Mouse (Mus musculus): Measurements from ENCODE around the gene Skint8.
"Not testable (repeated sequence)": the region's sequence is repeated elsewhere in the genome, so short reads cannot be mapped to it uniquely, and the experiment has no call there.

The Skint8 gene

DNA sequence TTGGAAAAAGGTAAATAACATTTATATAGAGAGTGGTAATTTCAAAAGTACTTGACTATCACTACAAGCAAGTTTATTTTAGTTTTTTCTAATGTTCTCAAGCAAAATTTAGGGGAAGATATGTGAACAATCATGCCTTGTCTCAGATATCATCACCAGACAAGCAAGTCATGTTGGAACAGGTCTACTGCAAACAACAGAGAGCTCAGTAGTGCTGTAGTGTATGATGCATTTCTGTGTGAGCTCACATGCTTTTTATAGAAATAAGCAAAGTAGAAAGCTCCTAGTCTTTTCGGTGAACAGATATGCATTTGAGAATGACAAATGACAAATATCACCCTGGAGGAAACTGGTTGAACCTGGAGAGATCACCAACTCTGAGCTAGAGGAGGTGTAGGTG is at the start of gene Skint8:
Gene Skint8 (plus strand): TSS at position 301 of the 400 bp plus-strand sequence.
- no peak for DNase-seq (ENCODE audit: low read depth, low spot score)

DNA sequence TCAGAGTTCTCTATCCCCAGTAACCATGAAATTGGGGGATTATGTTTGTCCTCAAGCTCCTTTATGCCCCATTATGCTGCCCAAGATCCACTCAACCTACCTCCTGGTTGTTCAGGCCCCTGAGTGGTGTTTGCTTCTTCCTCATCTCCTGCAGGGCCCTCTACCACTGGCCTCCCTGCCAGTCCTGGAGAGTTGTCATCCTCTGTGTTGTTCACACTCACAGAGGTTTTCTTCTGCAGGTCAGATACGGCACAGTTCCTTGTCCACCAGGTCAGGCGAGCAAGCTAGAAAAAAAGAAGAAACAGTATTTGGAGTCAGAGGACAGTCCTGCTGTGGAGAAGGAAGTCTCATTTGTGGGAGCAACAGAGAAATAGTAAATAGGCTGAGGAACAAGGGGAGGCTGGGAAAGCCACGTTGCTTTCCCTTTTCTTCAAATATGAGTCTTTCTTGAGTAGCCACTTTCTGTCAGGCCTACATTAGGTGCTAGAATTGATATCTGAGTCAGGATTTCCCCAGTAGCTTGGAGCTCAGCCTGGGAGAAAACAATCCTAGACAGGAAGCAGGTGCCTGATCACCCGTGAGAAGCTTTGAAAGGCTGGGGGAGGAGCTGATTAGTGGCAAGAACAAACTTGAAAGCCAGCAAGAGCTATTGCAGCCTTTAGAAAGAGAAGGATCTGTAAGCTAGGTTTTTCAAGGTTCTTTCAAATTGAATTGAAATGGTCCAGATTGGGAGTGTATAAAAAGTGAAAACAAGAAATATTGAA is 38.9 kb upstream of the Skint8 start:
- no peak for DNase-seq (ENCODE audit: low read depth, low spot score)

DNA sequence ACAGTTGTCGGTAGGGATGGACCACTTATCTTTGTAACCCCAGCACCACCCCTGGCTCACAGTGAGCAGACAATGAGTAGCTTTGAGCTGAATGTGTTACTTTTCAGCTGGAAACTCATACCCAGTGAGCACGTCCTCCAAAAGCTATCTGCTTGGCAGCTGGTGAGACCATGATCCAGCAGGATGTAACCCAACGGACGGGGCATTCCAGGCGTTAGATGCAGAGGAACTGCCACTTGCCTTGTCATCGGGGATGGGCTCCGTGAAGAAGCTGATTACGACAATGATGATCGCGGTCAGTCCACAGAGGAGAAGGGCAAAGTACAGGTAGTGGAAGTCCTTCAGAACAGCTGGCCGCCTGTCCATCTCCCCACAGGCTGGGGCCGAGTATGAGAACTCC is 35.6 kb upstream of the Skint8 start:
- DNase-seq (ENCODE audit: low read depth, low spot score), result no peak

DNA sequence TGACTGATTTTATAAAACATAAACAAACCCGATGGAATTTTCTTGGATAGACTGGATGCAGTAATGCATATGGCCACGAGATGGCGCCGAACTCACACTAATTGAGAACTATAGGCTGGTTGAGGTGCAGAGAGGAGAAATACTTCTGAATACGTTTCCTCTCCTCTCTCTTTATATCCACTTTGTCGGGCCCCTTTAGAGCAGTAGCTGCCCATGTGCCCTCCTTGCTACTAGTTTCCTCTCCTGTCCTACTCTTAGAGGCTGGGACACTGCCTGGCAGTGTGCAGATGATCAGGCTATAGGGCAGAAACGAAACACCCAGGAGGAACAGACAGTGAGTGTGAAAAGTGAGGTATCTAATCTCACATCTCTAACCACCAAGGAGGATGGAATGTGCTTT is 33.2 kb upstream of the Skint8 start:
- peak; percentile 75 for DNase-seq (ENCODE audit: low read depth, low spot score)

DNA sequence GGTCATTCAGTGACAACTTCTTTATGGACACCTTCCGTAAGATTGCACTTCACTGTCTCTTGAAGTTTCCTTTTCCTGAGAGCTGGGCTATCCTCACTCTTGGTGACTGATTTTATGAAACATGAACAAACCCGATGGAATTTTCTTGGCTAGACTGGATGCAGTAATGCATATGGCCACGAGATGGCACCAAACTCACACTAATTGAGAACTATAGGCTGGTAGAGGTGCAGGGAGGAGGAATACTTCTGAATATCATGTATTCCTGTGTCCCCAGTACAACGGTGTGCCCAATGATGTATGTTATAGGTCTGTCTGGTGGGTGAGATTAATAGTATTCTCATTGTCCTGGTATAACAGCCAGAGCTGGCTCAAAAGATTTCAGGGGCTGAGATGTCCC is 32.6 kb upstream of the Skint8 start:
- DNase-seq (ENCODE audit: low read depth, low spot score), result peak; percentile 72

DNA sequence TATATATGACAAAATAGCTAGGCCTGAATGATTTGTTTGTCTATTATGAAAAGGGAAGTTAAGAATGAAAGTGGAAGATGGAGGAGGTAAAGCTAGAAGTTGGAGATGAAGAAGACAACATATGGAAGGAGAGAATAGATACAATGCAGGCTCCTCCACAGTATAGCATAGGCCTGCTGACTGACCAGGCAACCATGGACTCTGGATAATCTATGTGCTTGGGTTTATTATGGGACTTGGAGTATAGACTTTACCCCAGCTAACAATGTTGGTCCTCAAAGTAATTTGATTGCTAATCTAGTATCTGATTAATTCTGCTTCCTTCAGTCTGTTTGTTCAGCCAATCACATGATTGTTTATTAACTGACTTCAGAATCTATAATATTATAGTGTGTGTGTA is 27.1 kb upstream of the Skint8 start:
- no peak for DNase-seq (ENCODE audit: low read depth, low spot score)

DNA sequence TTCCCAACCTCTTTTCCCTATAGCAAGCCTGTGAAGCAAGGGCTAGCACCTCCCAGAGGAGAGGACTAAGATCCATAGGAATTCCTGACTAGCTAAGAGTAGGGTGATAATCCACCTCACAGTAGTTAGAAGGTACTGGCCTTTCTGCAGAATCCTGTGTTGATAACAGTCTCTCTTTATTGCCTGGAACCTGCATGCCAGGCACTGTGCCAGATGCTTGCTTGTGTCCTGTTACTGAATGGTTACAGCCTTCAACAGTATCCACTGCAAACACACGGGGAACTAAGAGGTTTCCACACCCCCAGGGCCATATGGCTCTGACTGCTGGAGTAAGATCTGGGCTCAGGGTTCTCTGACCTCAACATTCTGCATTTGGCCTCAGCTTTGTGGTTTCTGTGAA is 21.4 kb upstream of the Skint8 start:
- no peak for DNase-seq (ENCODE audit: low read depth, low spot score)

DNA sequence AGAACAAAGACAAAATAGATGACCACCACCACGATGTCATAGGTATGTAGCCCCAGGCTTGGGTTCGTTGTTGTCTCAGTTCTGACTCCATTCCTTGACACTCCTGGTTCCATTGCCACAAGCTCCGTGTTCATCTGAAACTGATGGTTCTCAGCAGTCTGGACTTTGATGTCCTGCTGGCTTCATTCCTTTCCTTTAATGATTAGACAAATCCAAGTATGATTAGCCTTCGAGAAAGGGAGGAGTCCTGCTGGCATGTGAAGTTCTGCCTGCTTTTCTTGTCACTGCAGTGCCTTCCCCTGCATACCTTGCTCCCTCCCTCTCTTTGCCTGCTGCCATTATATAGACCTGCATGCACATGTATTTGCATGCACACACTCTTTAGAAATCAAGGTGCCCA is 20.6 kb upstream of the Skint8 start:
- no peak for DNase-seq (ENCODE audit: low read depth, low spot score)

DNA sequence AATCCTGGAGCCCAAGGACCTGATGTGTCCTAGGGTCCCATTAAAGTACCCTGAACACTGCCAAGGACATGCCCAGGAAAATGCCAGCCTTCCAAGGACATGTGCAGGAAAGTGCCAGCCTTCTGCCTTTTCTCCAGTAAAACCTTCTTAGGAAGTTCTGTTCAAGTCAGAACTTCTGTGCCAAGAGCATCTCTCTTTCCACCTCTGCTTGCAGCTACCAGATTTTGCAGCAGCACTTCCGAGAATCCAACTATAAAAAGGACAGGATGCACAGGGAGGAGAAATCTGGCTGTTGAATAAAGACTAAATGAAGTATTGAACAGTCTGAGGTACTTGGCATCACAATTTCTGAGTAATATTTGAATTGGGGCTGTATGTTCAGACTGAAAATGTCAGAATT is 18.7 kb upstream of the Skint8 start:
- not testable (repeated sequence) for DNase-seq (ENCODE audit: low read depth, low spot score)

DNA sequence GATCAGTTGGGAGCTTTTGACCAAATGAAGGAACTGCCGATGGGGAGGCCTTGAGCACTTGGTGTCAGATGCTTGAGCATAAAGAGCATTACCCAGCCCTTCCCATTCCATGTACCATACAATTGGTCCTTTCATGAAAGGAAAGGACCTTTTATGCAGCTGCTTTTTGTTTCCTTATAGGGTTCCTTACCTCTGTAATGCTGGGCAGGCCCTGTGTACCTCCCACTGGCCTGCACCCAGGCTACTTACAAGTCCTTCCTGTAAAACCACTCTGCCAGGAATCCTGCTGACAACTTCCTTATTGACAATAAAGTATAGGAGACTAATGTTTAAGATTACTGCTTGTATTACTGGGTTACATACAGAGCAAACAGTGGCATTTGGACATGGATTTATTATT is 17.7 kb upstream of the Skint8 start:
- no peak for DNase-seq (ENCODE audit: low read depth, low spot score)

DNA sequence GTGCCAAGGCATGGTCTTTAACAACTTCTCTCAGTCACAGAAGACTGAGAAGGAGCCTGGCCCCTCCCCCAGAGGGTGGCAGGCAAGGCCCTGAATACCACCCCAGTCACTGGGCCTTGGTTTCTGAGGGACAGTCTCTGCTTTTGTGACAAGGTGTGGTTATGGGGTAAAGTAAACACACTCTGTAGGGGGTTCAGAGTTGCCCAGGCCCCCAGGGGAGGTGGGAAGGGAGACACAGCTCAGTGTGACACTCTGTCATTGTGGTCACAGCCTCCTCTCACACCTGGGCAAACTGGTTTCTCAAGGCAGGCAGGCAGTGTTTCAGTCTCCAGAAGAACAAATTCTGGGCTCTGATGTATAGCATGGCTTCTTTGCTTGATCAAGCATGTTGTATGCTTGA is 16.4 kb upstream of the Skint8 start, which contains the start of gene Slc5a9:
Gene Slc5a9 (minus strand): TSS at position 144 of the 400 bp plus-strand sequence.
- no peak for DNase-seq (ENCODE audit: low read depth, low spot score)

DNA sequence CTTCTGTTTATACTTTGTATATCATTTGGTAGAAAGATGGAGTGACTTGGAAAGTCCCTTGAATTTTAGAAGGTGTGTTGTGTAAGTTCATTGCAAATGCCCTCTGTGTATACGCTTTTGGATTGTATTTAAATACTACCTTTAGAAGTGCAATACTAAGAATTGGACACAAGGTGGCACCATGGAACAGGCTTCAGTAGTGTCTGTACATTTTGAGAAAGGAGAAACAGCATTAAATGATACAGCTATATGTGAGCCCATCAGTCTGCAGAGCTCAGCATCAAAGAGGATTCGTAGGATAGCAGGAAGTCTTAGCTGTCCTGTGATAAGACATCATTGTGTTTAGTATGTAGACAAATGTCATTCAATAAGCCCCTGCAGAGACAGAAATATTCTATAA is 11.3 kb upstream of the Skint8 start:
- DNase-seq (ENCODE audit: low read depth, low spot score), result peak; percentile 64

DNA sequence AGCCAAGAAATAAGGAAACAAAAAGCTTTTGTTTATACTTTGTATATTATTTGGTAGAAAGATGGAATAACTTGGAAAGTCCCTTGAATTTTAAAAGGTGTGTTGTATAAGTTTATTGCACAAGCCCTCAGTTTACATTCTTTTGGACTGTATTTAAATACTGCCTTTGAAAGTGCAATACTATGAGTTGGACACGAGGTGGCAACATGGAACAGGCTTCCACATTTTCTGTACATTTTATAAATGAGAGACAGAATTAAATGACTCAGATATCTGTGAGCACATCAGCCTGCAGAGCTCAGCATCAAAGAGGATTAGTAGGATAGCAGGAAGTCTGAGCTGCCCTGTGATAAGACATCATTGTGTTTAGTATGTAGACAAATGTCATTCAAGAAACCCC is 42.1 kb downstream of the Skint8 start:
- DNase-seq (ENCODE audit: low read depth, low spot score), result peak; percentile 6

DNA sequence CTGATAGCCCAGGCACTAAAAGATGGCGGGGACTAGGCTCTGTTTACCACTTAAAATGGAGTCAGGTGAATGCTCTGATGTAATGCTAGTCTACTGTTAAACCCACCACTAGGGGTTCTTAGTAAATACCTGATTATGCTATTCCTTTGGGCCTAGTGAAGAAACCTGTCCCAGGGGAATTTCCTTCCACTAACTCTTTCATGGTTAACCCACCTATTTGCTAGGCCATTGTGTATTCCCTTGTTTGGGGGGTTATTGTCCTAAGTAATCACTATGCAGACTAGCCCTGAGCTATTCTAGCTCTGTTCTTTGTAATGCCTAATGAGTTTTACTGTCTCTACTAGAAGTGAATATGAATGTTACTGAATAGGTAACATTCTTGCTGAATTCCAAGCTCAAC is 44.0 kb downstream of the Skint8 start:
- DNase-seq (ENCODE audit: low read depth, low spot score), result not testable (repeated sequence)

DNA sequence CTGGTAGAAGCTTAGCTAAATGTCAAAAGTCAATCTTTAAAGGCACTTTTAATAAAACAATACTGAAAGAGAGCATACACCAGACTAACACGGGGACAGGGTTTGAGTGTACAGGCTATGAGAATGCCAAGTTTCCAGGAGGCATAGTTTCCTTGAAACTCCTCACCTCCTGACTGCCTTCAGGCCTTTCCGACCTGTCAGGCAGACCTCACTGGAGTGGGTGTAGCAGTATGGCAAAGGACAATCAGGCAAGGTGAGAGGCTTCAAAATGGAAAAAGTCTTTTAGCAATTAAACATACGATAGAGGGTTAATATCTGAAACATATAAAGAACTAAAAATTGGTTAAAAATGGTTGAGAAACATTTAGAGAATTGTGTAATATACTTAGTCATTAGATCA is 44.5 kb downstream of the Skint8 start:
- no peak for DNase-seq (ENCODE audit: low read depth, low spot score)

DNA sequence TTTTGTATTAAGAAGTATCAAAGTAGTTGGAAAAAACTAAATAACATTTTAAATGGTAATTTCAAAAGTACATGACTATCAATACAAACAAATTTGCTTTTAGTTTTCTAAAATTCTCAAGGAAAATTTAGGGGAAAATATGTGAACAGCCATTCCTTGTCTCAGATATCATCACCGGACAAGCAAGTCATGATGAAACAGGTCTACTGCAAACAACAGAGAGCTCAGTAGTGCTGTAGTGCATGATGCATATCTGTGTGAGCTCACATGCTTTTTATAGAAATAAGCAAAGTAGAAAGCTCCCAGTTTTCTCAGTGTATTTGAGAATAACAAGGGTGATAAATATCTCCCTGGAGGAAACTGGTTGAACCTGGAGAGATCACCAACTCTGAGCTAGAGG is 53.4 kb downstream of the Skint8 start, which contains the start of gene Skint7:
Gene Skint7 (plus strand): TSS at position 301 of the 400 bp plus-strand sequence.
- no peak for DNase-seq (ENCODE audit: low read depth, low spot score)

Data from mesoderm, embryonic 11.5 days (tissue).